Mouse (Mus musculus): ENCODE results near the gene Arfgap1.

The Arfgap1 gene

GRCm38 (mm10) chr2:180967010-180967763 is at the start of gene Arfgap1:
TSS of gene Arfgap1 (plus strand) at chr2:180967225.
- peak; percentile 93 for DNase-seq (ENCODE audit: low read depth, low spot score)

GRCm38 (mm10) chr2:180919913-180920809 is 46.9 kb upstream of the Arfgap1 start:
- peak; percentile 17 for DNase-seq (ENCODE audit: low read depth, low spot score)

- DNase-seq (ENCODE audit: low read depth, low spot score): peak; percentile 99
These were observed 46.1 kb upstream of the Arfgap1 start, which contains the start of gene Ythdf1 for GRCm38 (mm10) chr2:180920810-180921400. TSS of gene Ythdf1 (minus strand) at chr2:180920949.

DNA sequence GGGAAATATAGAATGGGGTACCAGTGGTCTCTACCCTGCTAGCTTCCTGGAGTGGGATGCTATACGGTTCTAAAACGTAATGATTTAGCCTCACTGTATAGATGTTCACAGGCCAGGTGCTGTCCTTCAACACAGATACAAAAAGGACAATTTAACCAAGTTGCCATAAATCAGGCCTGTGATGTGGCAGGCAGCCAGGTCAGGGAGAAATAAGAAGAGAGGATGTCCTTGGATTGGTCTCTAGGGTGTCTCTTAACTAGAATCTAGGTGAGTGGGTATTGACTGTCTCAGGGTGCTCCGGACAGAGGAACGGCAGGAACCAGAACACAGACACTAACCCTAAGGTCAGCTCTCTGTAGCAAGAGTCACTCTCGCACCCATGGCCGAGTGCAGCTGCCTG is 44.3 kb upstream of the Arfgap1 start:
- no peak for DNase-seq (ENCODE audit: low read depth, low spot score)

DNA sequence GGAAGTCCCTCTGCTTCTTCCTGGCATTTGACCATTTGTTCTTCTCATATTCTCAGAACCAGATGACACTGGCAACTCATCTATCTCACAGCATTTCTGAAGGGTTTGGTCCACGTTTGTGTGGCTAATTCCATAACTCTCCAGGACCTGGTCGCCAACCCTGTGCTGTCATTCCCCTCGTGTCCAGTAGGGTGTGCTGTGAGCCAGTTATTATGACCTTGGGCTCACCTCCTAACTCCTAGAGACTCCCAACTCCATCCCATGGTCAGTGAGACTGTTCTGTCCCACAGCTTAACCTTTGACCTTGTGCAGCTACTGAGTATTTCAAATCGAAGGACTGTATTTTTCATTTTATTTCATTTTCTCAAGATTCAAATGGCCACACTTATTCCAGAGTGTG is 41.8 kb upstream of the Arfgap1 start:
- DNase-seq (ENCODE audit: low read depth, low spot score): peak; percentile 83

GRCm38 (mm10) chr2:180928723-180929122 is 38.3 kb upstream of the Arfgap1 start, which contains the start of gene Birc7:
TSS of gene Birc7 (plus strand) at chr2:180929023.
- DNase-seq (ENCODE audit: low read depth, low spot score): no peak

- no peak for DNase-seq (ENCODE audit: low read depth, low spot score)
These were observed 34.6 kb upstream of the Arfgap1 start for GRCm38 (mm10) chr2:180932418-180932817.

- DNase-seq (ENCODE audit: low read depth, low spot score): no peak
These were observed 26.8 kb upstream of the Arfgap1 start for GRCm38 (mm10) chr2:180940187-180940586.

- DNase-seq (ENCODE audit: low read depth, low spot score): no peak
These were observed 25.2 kb upstream of the Arfgap1 start for GRCm38 (mm10) chr2:180941869-180942268.

GRCm38 (mm10) chr2:180949947-180950346 is 17.1 kb upstream of the Arfgap1 start:
- no peak for DNase-seq (ENCODE audit: low read depth, low spot score)

DNA sequence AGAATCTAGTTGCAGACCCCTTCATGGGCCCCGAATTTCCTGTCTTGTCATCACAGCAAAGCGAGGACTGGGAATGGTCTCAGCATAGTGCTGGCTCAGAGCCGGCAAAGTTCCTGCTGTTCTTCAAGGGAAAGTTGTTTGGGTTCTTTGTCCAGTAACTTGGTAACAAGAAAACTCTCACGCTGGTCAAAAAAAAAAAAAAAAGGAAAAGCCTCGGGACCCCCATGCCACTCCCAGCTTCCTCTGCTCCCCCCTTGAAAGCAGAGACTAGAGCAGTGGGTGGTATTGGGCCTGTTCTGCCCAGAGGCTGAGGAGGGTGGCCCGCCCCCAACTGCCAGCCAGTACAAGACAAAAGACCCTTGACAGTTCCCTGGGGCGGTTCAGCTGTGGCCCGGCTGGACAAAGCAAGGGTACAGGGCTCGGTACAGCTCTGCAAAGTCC is 14.3 kb upstream of the Arfgap1 start:
- DNase-seq (ENCODE audit: low read depth, low spot score): no peak

DNA sequence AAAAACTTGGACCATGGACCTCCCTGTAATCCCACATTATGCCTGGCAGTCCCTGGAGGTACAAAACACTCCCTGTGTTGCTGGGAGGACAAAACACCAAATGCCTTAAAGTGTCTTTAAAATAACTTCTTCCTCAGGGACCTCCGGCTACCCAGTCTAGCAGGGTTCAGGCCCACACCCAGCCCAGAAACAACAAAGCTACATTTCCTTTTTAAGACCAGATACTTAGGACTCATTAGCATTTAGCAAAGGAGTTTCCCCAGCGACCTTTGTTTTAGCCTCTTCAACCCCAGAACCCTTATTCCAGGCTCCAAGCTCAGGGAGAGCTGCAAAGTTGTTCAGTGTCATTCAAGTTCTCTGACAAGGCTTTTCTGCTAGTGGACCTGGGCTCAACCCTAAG is 13.4 kb upstream of the Arfgap1 start:
- no peak for DNase-seq (ENCODE audit: low read depth, low spot score)

DNA sequence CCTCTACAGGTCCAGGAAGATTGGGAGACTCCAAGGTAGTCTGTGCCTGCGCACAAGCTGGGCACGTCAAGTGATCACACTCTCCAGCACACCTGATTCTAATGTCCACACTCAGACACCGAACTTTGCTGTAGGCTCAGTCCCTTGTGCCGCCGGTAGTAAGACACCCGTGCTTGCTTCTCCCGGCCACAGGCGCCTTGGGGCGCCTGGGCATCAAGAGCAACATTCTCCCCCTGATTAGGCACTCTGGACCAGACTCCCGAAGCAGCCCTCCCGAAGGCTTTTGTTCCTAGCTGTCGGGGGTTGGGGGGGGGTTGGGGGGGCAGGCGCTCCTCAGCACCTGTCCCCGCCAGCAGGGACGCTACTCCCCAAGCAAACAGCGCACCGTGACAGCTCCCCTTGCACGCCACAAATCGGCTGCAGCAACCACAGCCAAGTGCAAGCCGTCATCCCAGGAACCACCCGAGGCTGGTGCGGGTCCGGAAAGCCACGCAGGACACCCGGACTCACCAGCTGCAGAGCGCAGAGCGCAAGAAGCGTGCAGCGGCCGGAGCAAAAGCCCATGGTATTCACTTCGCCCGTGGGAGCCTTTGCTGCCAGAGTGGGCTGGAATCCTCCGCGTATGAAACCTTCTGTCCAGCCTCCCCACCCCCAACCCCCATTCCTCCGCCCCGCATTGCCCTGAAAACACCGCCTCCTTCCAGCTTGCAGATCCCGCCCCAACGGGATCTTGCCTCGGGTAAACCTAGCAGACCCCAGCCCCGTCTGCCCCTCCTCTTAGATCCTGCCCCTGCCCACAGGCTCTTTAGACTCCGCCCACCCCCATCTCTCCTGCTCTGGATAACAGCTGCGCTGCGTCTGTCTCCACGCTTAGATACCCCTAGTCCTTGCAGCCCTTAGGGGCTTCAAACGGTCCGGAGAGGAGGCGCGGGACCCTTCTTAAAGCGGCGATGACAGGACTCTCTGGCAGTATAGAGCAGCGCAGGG is 12.7 kb upstream of the Arfgap1 start, which contains the start of gene Nkain4:
Gene Nkain4, minus strand, starts transcription at position 639 of the 987 bp plus-strand sequence.
- DNase-seq (ENCODE audit: low read depth, low spot score): peak; percentile 25

GRCm38 (mm10) chr2:180959605-180960004 is 7.4 kb upstream of the Arfgap1 start:
- no peak for DNase-seq (ENCODE audit: low read depth, low spot score)

DNA sequence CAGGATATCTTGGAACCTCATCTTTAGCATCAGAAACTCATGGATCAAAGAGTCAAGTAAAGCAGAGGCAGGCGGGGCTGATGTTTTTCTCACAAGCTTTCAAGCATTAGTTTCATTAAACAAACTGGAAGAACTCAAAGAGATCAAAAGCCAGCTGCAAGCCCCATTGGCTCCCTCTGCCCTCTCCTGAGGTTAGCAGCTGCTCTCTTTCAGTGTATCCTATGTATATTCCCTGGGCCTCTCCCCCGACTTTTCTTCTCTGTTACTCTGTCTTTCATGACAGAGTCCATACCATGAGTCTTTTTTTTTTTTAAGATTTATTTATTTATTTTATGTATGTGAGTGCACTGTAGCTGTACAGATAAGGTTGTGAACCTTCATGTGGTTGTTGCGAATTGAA is 6.8 kb upstream of the Arfgap1 start:
- DNase-seq (ENCODE audit: low read depth, low spot score): no peak

- no peak for DNase-seq (ENCODE audit: low read depth, low spot score)
These were observed 4.3 kb upstream of the Arfgap1 start for GRCm38 (mm10) chr2:180962616-180963308.

DNA sequence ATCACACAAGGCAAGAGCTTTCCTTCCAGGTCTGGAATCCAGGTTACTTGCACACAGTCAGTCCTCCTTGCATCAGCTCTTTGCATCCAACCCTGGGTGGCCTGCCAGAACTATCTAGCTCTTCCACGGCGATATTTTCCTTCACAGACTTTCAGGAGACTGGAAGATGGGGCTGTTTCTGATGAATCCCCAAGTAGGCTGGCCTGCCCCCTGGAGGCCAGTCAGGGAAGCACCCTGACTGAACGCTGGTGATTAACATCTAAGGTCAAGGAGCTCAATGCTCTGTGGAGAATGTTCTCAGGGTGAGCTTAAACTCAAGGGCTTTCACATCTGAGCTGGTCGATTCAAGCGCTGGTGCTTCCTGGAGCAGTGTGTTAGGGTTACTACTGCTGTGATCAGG is 3.1 kb upstream of the Arfgap1 start:
- peak; percentile 85 for DNase-seq (ENCODE audit: low read depth, low spot score)

DNA sequence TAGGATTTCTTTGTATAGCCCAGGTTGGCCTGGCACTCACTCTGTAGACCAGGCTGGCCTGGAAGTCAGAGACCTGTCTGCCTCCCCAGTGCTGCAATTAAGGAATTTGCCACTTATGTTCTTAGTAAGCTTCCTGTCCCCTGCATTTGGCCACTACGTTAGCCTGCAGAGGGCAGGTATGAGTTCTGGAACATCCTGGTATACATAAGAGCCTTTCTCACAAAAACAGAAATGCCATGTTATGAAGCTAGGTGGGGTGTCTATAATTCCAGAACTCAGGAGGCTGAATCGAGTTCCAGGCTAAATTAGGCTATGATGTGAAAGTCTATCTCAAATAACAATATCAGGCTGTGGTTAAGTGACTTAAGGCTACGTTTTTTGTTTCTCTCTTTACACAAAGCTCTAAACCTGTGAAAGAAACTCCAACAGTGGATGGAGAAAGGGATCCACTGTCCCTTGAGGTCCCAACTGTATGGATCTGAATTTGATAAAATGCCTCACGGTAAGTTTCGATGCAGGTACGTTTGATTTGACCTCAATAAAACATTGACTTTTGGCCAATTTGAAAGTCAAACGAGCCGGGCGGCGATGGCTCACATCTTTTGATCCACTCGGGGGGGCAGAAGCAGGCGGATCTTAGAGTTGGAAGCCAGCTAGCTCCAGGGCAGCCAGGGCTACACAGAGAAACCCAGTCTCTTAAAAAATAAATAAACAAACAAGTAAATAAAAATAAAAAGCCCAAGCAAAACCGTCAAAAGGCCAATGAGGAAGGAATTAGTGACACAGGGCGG is 738 bp upstream of the Arfgap1 start:
- peak; percentile 73 for DNase-seq (ENCODE audit: low read depth, low spot score)

DNA sequence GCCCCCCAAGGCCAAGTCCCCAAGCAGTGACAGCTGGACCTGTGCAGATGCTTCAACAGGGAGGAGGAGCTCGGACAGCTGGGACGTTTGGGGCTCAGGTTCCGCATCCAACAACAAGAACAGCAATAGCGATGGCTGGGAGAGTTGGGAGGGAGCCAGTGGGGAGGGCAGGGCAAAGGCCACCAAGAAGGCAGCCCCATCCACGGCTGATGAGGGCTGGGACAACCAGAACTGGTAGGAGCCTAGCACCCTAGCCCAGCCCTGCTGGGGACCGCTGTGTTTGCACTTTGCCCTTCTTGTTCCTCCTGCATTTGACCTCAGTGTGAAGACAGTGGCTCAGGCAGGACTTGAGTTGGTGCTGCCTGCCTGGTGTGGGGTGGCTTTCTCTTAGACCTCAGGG is 14.1 kb downstream of the Arfgap1 start:
- DNase-seq (ENCODE audit: low read depth, low spot score): no peak
